ENCODE assay signal across 10 mouse cellular contexts in genomic region chr16:65370939-65371338, GRCm38 (mm10).
A peak's percentile ranks its signal among the peaks of the same experiment; 100 is the strongest.
DNase-seq lines count a peak whose midpoint lies in the region; ATAC-seq and TF ChIP-seq lines count a peak whose summit lies in the region.
"Had no signal": no experiment of that assay in that cellular context is flagged by ENCODE, and none has a peak within 500 bp of the region (broad histone marks: within the 10 kb centered on the region; RNA-seq: fewer than 3 reads in every experiment).

No protein-coding gene starts in this region.

- no peaks in the 10 kb centered on the region for H3K27me3 ChIP-seq in embryonic facial prominence, embryonic 11.5 days (ENCODE audit: control insufficient read depth, insufficient read depth, low read length)
- no peaks in the 10 kb centered on the region for H3K27me3 ChIP-seq in embryonic facial prominence, embryonic 10.5 days (replicated peaks; ENCODE audit: low read depth, poor library complexity, severe bottlenecking)
- no peaks in the 10 kb centered on the region for H3K27me3 ChIP-seq in liver, adult 2 months (ENCODE audit: control insufficient read depth, insufficient read depth, low read length)
- H3K27me3 ChIP-seq in liver, embryonic 11.5 days (replicated peaks; ENCODE audit: control insufficient read depth, insufficient read depth, low read length), result no peaks in the 10 kb centered on the region
- no peaks in the 10 kb centered on the region for H3K27me3 ChIP-seq in thymus, adult 2 months (ENCODE audit: control insufficient read depth, insufficient read depth, low read length)
- H3K27me3 ChIP-seq: embryonic facial prominence, embryonic 13.5 days; intestine, embryonic 15.5 days had no signal

- H3K9ac ChIP-seq in embryonic facial prominence, embryonic 11.5 days (replicated peaks; ENCODE audit: low read length), result no peak overlapping the region
- no peak overlapping the region for H3K9ac ChIP-seq in liver, adult 2 months (ENCODE audit: low read depth, low read length)
- H3K9ac ChIP-seq in liver, embryonic 11.5 days (ENCODE audit: low read depth, low read length), result no peak overlapping the region
- H3K9ac ChIP-seq: embryonic facial prominence, embryonic 13.5 days; intestine, embryonic 15.5 days had no signal

- H3K4me2 ChIP-seq in embryonic facial prominence, embryonic 11.5 days (ENCODE audit: low read depth, low read length), result no peak overlapping the region
- no peak overlapping the region for H3K4me2 ChIP-seq in liver, embryonic 11.5 days
- H3K4me2 ChIP-seq: embryonic facial prominence, embryonic 13.5 days; intestine, embryonic 15.5 days had no signal

- TF ChIP-seq CTCF in liver, adult 2 months (IDR thresholded peaks at IDR 0.05; ENCODE audit: low read depth, low read length), result peak; percentile 32; the same call in 1 of the 2 replicates
- no peak for TF ChIP-seq CTCF in thymus, adult 2 months (IDR thresholded peaks at IDR 0.05; ENCODE audit: borderline replicate concordance, control insufficient read depth, extremely low read depth, insufficient read depth, low read length, poor library complexity)

- H3K4me1 ChIP-seq in embryonic facial prominence, embryonic 11.5 days (ENCODE audit: control insufficient read depth, insufficient read depth, low read length), result no peaks in the 10 kb centered on the region
- no peaks in the 10 kb centered on the region for H3K4me1 ChIP-seq in embryonic facial prominence, embryonic 10.5 days
- H3K4me1 ChIP-seq in liver, adult 2 months (ENCODE audit: control insufficient read depth, insufficient read depth, low read length), result no peaks in the 10 kb centered on the region
- no peaks in the 10 kb centered on the region for H3K4me1 ChIP-seq in liver, embryonic 11.5 days (replicated peaks; ENCODE audit: control insufficient read depth, insufficient read depth, low read length)
- no peaks in the 10 kb centered on the region for H3K4me1 ChIP-seq in thymus, adult 2 months (replicated peaks; ENCODE audit: control insufficient read depth, insufficient read depth, low read length)
- H3K4me1 ChIP-seq: embryonic facial prominence, embryonic 13.5 days; intestine, embryonic 15.5 days had no signal

- TF ChIP-seq POLR2A in liver, adult 2 months (IDR thresholded peaks at IDR 0.05; ENCODE audit: extremely low read depth, insufficient read depth, low read length), result no peak
- TF ChIP-seq POLR2A in thymus, adult 2 months (IDR thresholded peaks at IDR 0.05; ENCODE audit: control insufficient read depth, extremely low read depth, insufficient read depth, low read length, poor library complexity), result no peak

- no peak for ATAC-seq in embryonic facial prominence, embryonic 11.5 days (replicated peaks; ENCODE audit: insufficient number of reproducible peaks, low FRiP score, low TSS enrichment, low read depth)
- no peak for ATAC-seq in liver, embryonic 11.5 days (replicated peaks; ENCODE audit: low FRiP score)
- ATAC-seq: intestine, embryonic 15.5 days had no signal

- H3K9me3 ChIP-seq in embryonic facial prominence, embryonic 11.5 days (replicated peaks; ENCODE audit: control insufficient read depth, low read length), result no peaks in the 10 kb centered on the region
- H3K9me3 ChIP-seq in embryonic facial prominence, embryonic 10.5 days, result no peaks in the 10 kb centered on the region
- no peaks in the 10 kb centered on the region for H3K9me3 ChIP-seq in liver, embryonic 11.5 days (ENCODE audit: control insufficient read depth, low read length)
- H3K9me3 ChIP-seq: embryonic facial prominence, embryonic 13.5 days; intestine, embryonic 15.5 days had no signal

- no peaks in the 10 kb centered on the region for H3K79me2 ChIP-seq in liver, adult 2 months (ENCODE audit: control insufficient read depth, insufficient read depth, low read length)

- DNase-seq in embryonic facial prominence, embryonic 11.5 days (ENCODE audit: low spot score), result peak; percentile 39
- DNase-seq in embryonic facial prominence, embryonic 10.5 days (ENCODE audit: low spot score), result no peak
- DNase-seq in liver, adult 2 months (ENCODE audit: extremely low read depth, low read depth, low spot score), result no peak
- DNase-seq in liver, embryonic 11.5 days (ENCODE audit: low spot score), result no peak
- DNase-seq in embryo, embryonic 10.5 days (ENCODE audit: low spot score), result peak; percentile 54
- peak; percentile 47 for DNase-seq in retina, postnatal 1 day
- no peak for DNase-seq in thymus, adult 2 months
- no peak for DNase-seq in ovary, adult 18-20 months (ENCODE audit: low spot score)

- H3K36me3 ChIP-seq in embryonic facial prominence, embryonic 11.5 days (replicated peaks; ENCODE audit: control insufficient read depth, insufficient read depth, low read depth, low read length), result no peaks in the 10 kb centered on the region
- H3K36me3 ChIP-seq in embryonic facial prominence, embryonic 10.5 days (replicated peaks), result no peaks in the 10 kb centered on the region
- H3K36me3 ChIP-seq in liver, adult 2 months (ENCODE audit: control insufficient read depth, insufficient read depth, low read length), result no peaks in the 10 kb centered on the region
- no peaks in the 10 kb centered on the region for H3K36me3 ChIP-seq in liver, embryonic 11.5 days (ENCODE audit: control insufficient read depth, insufficient read depth, low read length)
- no peaks in the 10 kb centered on the region for H3K36me3 ChIP-seq in thymus, adult 2 months (ENCODE audit: control insufficient read depth, insufficient read depth, low read length)
- H3K36me3 ChIP-seq: embryonic facial prominence, embryonic 13.5 days; intestine, embryonic 15.5 days had no signal

- WGBS in embryonic facial prominence, embryonic 11.5 days, result 60% methylated on average over 2 of the region's 2 CpGs
- 66% methylated on average over 2 of the region's 2 CpGs for WGBS in embryonic facial prominence, embryonic 10.5 days
- 62% methylated on average over 2 of the region's 2 CpGs for WGBS in liver, adult 2 months
- 51% methylated on average over 2 of the region's 2 CpGs for WGBS in liver, embryonic 11.5 days
- WGBS in thymus, adult 2 months, result 73% methylated on average over 2 of the region's 2 CpGs

- H3K27ac ChIP-seq in embryonic facial prominence, embryonic 11.5 days (replicated peaks; ENCODE audit: low read depth, low read length), result no peak overlapping the region
- H3K27ac ChIP-seq in embryonic facial prominence, embryonic 10.5 days (replicated peaks), result no peak overlapping the region
- H3K27ac ChIP-seq in liver, adult 2 months (replicated peaks; ENCODE audit: insufficient read depth, low read depth, low read length), result no peak overlapping the region
- H3K27ac ChIP-seq in liver, embryonic 11.5 days (ENCODE audit: low read depth, low read length), result no peak overlapping the region
- H3K27ac ChIP-seq in thymus, adult 2 months (ENCODE audit: control insufficient read depth, insufficient read depth, low read length), result no peak overlapping the region
- H3K27ac ChIP-seq: embryonic facial prominence, embryonic 13.5 days; intestine, embryonic 15.5 days had no signal

- no peak overlapping the region for H3K4me3 ChIP-seq in embryonic facial prominence, embryonic 11.5 days (ENCODE audit: low read depth, low read length)
- H3K4me3 ChIP-seq in embryonic facial prominence, embryonic 10.5 days, result no peak overlapping the region
- no peak overlapping the region for H3K4me3 ChIP-seq in liver, adult 2 months (ENCODE audit: insufficient read depth, low read depth, low read length)
- no peak overlapping the region for H3K4me3 ChIP-seq in liver, embryonic 11.5 days (ENCODE audit: low read depth, low read length)
- H3K4me3 ChIP-seq in thymus, adult 2 months (ENCODE audit: control insufficient read depth, insufficient read depth, low read length), result no peak overlapping the region
- H3K4me3 ChIP-seq: embryonic facial prominence, embryonic 13.5 days; intestine, embryonic 15.5 days had no signal

Comparison
In these comparisons a context has a peak if more than half of its experiments do, and no peak if none do; other contexts are left out.
1. DNase-seq: peak in embryonic facial prominence, embryonic 11.5 days (single experiment), embryo, embryonic 10.5 days (single experiment) and retina, postnatal 1 day (single experiment); none in embryonic facial prominence, embryonic 10.5 days (single experiment), liver, adult 2 months (single experiment), liver, embryonic 11.5 days (single experiment), thymus, adult 2 months (single experiment) and ovary, adult 18-20 months (single experiment).